Mouse (Mus musculus) liver, embryonic 14.5 days (tissue): ENCODE data around the gene Ripor3.

Experiments
- CTCF ChIP-seq: IDR thresholded peaks from 2 replicates; pipeline ENCODE4 v1.5.1; 2016; ENCODE audit warnings: antibody characterized with exemption, low read depth, control low read depth
- EP300 ChIP-seq: IDR thresholded peaks from 2 replicates; pipeline ENCODE4 v1.6.1; 2016; ENCODE audit warnings: antibody characterized with exemption, low read depth

- TF ChIP-seq CTCF (no peak), EP300 (no peak)
Observed at GRCm38 (mm10) chr2:167939204-167939603, 71.2 kb downstream of the Ripor3 start.
